Mouse (Mus musculus) thymus, postnatal 4 days (tissue): ENCODE measurements around the gene Agpat1.

ENCODE experiments used
- DNase-seq: peaks from one replicate; pipeline ENCODE4 v3.0.0; 2021

Agpat1 gene

GRCm38 (mm10) chr17:34611050-34611449, 7.0 kb downstream of the Agpat1 start:
- DNase-seq, result no peak

GRCm38 (mm10) chr17:34613054-34613645, 9.1 kb downstream of the Agpat1 start:
- no peak for DNase-seq

GRCm38 (mm10) chr17:34613830-34614229, 9.8 kb downstream of the Agpat1 start:
- no peak for DNase-seq

- DNase-seq, result no peak
These were observed 11.8 kb downstream of the Agpat1 start, which contains the start of gene Egfl8 for GRCm38 (mm10) chr17:34615871-34616270. Gene Egfl8 (minus strand): TSS chr17:34615971.

DNA sequence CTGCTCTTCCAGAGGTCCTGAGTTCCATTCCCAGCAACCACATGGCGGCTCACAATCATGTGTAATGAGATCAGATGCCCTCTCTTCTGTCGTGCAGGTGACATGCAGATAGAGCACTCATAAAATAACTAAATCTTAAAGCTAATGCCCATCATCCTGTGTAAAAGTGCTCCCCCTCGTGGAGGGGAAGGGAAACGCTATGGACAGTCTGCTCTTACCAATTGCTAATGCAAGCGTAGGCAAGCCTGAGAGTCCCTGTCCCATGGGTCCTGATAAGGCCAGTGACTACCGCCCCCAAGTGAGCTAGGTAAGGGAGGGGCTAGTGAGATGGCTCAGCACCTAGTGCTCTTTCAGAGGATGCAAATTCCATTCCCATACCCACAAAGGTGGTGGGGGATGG, 14.9 kb downstream of the Agpat1 start:
- peak; percentile 86 for DNase-seq

GRCm38 (mm10) chr17:34621006-34621405, 16.9 kb downstream of the Agpat1 start:
- no peak for DNase-seq

- DNase-seq, result no peak
These were observed 19.1 kb downstream of the Agpat1 start for GRCm38 (mm10) chr17:34623161-34623560.

DNA sequence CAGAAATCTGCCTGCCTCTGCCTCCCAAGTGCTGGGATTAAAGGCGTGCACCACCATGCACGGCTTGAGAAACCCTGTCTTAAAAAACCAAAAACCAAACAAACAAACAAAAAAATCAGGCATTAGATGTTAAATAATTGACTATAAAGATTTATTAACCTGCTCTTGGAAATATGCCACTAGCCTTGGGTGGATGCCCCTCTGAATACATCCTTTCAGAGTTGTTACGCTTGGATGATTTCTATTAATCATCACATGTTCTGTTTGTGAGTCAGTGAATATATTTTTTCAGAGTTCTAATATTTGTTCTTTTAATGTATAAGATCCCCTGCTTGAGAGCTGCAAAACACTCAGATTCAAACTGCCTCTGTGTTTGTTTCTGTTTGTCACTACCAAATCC, 20.9 kb downstream of the Agpat1 start:
- no peak for DNase-seq

DNA sequence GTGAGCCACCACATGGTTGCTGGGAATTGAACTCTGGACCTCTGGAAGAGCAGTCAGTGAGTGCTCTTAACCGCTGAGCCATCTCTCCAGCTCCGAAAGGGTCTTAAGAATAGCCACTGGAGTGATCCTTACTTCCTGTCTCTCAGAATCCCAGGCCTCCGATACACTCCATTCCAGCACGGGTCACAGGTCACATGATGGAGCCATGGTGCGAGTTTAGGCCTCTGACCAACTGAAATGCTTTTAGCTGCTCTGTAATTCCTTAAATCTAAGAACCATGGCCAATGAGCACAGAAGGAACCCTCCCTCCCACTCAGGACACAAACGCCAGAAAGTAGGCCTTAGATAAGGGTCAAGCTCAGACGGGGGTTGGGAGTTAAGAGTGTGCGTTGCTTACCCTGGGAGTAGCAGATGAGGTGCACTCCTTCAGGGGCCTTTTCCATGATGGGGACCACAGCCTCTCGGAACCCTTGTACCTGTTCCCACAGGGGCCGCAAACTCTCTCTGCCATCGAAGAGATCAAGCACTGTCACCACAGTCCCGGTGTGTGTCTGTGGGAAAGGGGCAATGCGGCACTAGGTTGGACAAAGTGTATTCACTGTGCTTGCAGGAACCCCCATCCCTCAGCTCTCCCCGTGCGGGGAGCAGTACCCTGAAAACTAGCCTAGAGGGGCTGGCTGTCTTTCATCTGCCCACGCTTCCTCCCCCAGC, 22.2 kb downstream of the Agpat1 start:
- no peak for DNase-seq

- DNase-seq, result peak; percentile 68
These were observed 22.7 kb downstream of the Agpat1 start for GRCm38 (mm10) chr17:34626773-34627092.

DNA sequence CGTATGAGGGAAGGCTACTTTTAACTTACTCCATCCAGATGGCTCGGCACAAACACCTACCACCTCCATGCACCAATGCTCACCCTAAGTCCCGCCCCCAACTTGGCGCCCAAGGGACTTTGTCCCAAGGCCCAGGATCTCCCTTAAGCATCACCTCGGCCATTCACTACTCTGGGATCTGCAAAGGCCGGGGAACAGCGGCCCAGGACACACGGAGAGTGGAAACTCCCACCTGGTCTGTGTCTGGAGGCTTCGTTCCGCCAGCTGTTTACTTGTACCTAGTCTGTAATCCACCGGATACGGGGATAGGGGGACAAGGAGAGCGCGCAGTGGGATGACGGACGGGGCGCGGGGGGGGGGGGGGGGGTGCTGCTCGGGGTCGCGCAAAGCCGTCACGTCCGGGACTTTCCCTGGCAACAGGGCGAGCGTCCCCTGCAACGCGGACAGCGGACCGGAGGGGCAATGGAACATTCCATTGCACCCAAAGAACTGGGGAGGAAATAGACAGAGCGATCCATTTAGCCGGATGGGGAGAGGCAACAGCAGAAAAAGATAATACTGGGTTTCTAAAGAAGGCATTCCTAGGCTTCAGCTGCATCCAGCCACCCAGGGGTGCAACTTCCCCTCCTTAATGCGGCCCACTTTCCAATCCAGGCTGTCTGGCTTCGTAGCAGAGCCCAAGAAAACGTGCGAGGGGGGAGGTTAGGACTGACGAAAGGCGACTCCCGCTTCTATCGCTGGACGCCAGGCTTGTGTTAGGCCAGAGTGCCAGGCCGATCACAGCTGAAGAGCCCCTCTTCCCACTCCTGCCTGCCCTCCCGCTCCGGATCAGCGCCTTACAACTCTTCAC, 23.3 kb downstream of the Agpat1 start:
- DNase-seq, result peak; percentile 86

GRCm38 (mm10) chr17:34627943-34628643, 24.0 kb downstream of the Agpat1 start, which contains the start of gene Ppt2:
Gene Ppt2 (minus strand): TSS chr17:34628510.
- peak; percentile 78 for DNase-seq

GRCm38 (mm10) chr17:34628644-34628967, 24.5 kb downstream of the Agpat1 start:
- DNase-seq, result peak; percentile 50

DNA sequence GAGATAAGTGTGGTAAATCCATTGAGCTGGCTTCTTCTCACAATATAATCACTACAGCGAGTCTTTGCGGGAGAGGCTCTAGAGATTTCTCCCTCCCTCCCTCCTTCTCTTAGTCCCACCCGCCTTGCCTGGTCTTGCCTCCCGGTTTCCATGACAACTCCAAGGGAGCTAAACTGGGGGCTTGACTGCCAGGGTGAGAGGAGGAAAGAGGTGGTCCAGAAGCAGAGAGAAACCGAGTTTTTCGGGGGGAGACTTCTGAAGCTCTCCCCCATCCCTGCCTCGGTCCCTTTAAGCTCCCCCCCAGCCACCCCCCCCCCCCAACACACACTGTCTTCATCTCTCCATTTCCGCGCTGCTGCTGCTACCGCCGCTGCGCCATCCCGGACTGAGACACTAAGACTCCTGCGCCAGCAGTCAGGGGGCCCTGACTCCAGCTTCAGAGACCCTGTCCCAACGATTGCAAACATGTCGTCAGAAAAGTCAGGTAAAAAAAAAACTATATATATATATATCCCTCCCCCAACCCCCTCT, 25.2 kb downstream of the Agpat1 start, which contains the start of gene Prrt1:
Gene Prrt1 (plus strand): TSS at position 313 of the 531 bp plus-strand sequence.
- DNase-seq, result peak; percentile 72

- DNase-seq, result peak; percentile 80
These were observed 25.9 kb downstream of the Agpat1 start for GRCm38 (mm10) chr17:34629796-34630603.

DNA sequence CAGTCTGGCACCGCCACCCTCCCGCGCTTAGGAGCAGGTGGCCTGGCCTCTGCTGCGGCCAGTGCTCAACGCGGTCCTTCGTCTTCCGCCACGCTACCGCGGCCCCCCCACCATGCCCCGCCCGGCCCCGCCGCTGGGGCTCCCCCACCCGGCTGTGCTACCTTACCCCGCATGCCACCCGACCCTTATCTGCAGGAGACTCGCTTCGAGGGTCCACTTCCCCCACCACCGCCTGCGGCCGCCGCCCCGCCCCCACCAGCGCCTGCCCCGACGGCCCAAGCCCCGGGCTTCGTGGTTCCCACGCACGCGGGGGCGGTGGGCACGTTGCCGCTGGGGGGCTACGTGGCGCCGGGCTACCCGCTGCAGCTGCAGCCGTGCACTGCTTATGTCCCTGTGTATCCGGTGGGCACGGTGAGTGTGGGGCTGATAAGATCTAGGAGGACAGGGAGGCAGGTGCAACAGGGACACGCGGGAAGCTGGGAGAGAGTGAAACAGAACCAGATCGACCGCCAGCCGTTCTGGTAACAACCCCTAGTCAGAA, 26.8 kb downstream of the Agpat1 start:
- peak; percentile 82 for DNase-seq

DNA sequence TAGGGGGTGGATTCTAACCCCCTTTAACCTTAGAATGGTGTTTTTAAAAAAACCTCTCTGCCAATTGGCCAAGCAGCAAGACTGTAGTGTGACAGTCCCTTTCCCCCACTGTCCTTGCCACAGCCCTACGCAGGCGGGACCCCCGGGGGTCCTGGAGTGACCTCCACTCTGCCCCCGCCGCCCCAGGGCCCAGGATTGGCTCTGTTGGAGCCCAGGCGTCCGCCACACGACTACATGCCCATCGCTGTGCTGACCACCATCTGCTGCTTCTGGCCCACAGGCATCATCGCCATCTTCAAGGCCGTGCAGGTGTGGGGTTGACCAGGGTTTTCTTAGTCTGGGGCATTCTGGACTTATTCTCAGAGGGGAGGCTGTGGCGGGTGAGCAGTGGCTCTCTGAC, 27.6 kb downstream of the Agpat1 start:
- peak; percentile 55 for DNase-seq

- peak; percentile 93 for DNase-seq
These were observed 28.2 kb downstream of the Agpat1 start for GRCm38 (mm10) chr17:34632261-34632691.

DNA sequence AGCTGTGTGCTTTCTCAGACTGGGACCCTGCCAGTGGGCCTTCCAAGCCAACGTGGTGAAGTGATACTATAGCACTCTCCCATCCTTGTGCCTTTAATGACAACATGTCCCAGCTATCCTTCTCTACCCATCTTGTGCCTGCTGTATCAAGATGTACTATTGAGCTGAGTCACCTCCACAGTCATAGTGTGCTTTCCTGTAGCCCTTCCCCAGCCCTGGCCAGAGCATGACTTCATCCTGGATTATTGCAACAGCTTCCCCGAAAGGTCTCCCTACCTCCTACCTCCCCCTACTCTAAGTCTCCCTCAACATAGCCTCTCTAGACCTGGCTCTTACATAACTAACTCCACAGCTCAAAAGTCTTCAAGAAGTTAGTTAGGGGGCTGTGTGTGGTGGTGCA, 31.6 kb downstream of the Agpat1 start:
- no peak for DNase-seq

GRCm38 (mm10) chr17:34637459-34637858, 33.4 kb downstream of the Agpat1 start:
- no peak for DNase-seq

DNA sequence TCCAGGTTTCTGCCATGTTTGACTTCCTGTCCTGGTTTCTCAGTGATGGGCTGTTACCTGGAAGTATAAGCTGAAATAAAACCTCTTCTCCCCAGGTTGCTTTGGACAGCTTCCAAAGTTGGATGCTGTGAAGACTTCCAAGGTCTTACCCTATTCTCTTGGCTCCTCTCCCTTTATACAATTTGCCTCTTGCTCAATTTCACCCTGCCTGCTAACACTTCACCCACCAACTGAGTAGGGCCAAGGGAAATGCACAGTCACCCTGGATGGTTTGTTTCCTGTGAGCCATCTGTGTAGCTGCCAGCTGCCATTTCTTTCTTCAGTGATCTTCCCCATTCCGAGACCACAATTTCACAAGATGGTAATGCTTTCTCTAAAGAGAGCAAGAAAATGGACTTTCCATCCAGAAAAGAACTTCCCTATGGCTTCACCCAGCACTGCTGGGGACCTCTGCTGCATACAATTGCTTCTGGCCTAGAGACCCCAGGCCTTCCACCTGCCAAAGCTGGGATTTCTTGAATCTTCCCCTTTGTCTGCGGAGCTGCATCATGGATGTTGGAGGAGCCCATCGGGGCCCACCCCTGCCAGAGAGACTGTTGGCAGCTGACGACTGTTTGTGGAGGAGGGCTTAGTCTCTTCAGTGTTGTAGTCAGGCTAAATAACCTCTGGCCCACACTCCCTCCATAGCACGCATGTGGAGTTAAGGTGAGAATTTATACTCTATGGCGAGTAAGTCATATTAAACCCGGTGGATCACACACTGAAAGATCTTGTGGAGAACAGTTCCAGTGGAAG, 35.6 kb downstream of the Agpat1 start:
- DNase-seq, result no peak
